Mouse (Mus musculus) embryonic stem cell, embryonic (primary cell): ENCODE data around the gene Shprh.
"Not testable (repeated sequence)": the region's sequence is repeated elsewhere in the genome, so short reads cannot be mapped to it uniquely, and the experiment has no call there.

Source experiments
- CTCF ChIA-PET, 4 experiments: fragments of 300-600 bp in 2 of 4; fragments of 350-600 bp in 2 of 4; sonication (Branson Sonifier 250); formaldehyde crosslinking; loops; one replicate each; lab custom pipeline; 2022; ENCODE audit warnings: inconsistent platforms in 2 of 4; lab: Charles Lee
- POLR2A ChIA-PET, 4 experiments: fragments of 300-600 bp in 2 of 4; fragments of 350-600 bp in 2 of 4; sonication (Branson Sonifier 250); formaldehyde crosslinking; loops; one replicate each; lab custom pipeline; 2022; ENCODE audit warnings: antibody characterized with exemption in 4 of 4, inconsistent platforms in 1 of 4; lab: Charles Lee

The Shprh gene

DNA sequence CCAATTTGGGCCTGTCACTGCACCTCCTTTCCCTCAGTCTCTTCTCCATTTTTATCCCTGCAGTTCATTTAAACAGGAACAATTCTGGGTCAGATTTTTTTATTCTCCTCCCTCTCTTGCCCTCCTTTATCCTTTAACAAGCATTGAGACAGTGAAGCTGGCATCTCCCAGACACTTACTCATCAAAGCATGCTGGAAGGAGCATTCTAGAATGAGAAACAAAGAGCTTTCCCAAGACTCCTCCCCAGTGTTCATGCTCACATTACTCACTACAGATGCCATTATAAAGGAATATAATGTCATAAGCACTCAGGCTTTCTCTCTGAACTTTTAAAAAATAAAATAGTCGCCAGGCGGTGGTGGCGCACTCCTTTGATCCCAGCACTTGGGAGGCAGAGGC, 77.2 kb downstream of the Shprh start:
- CTCF ChIA-PET = interaction anchor here in 2 of 4 experiments (0.6 to 1.4 kb wide), 2 partner anchors 15 to 100 kb away, joined by 3 to 4 read pairs; no protein-coding TSS in a partner anchor

DNA sequence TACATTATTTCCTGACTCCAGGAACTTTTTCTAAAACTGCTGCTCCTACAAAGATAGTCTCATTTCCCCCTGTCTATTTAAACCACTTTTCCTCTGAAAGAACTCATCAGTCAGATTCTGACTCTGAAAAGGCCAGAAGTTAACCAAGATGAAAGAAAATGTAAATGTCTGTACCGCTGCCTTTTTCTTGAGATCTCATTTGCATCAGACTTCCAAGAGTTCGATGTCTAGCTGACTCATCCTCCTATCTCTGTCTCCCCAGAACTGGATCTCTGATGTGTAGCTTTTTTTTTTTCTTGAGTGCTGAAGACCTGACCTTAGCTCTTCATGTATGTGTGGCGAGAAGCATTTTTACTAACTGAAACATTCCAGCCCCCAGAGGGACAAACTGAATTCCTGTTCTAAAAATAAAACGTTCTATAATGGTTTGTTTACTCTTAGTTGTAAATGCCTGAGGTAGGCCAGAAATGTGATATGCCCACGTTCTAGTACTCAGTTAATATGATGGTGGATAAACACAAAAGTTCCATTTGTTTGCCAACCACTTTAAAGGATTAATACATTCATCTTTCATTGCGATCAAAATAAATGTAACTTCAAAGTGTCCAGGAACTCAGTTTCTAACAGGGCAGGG, 80.4 kb downstream of the Shprh start:
- POLR2A ChIA-PET = interaction anchor here in 3 of 4 experiments (0.7 to 4.9 kb wide), 15 partner anchors 10 to 80 kb away, joined by 3 to 22 read pairs (median 4); partner anchors contain the start of gene Shprh (in 1 of the 3)
- CTCF ChIA-PET = no interaction called here

More for the DNA sequence above, 77.2 kb downstream of the Shprh start:
- POLR2A ChIA-PET = interaction anchor here in 2 of 4 experiments (0.6 to 1.6 kb wide), 4 partner anchors 10 to 60 kb away, joined by 3 to 7 read pairs (median 4); no protein-coding TSS in a partner anchor

GRCm38 (mm10) chr10:11233208-11233607, 84.0 kb downstream of the Shprh start:
- ChIA-PET CTCF (no interaction called here), POLR2A (interaction anchor here in 2 of 4 experiments (0.6 to 4.9 kb wide), 3 partner anchors 9 to 47 kb away, joined by 3 to 22 read pairs (median 7); no protein-coding TSS in a partner anchor)

- POLR2A ChIA-PET = interaction anchor here in 3 of 4 experiments (0.9 to 2.6 kb wide), 8 partner anchors 8 to 100 kb away, joined by 3 to 22 read pairs (median 4); partner anchors contain the start of gene Epm2a (in 1 of the 3)
- CTCF ChIA-PET = not testable (repeated sequence)
Observed at GRCm38 (mm10) chr10:11242988-11243387, 93.8 kb downstream of the Shprh start.

- POLR2A ChIA-PET = no interaction called here
- CTCF ChIA-PET = no interaction called here
Observed at GRCm38 (mm10) chr10:11248210-11248609, 99.0 kb downstream of the Shprh start.

- ChIA-PET POLR2A (interaction anchor here in 1 of 4 experiments (1.1 to 1.7 kb wide), 2 partner anchors 8 to 13 kb away, joined by 3 read pairs; no protein-coding TSS in a partner anchor), CTCF (no interaction called here)
Observed at GRCm38 (mm10) chr10:11250247-11250997, 101.2 kb downstream of the Shprh start.

- CTCF ChIA-PET = not testable (repeated sequence)
- POLR2A ChIA-PET = interaction anchor here in 1 of 4 experiments (0.7 to 1.1 kb wide), 2 partner anchors 10 to 287 kb away, joined by 3 read pairs; no protein-coding TSS in a partner anchor
Observed at GRCm38 (mm10) chr10:11253581-11253980, 104.4 kb downstream of the Shprh start.

- POLR2A ChIA-PET = no interaction called here
- CTCF ChIA-PET = no interaction called here
Observed at GRCm38 (mm10) chr10:11260119-11260518, 110.9 kb downstream of the Shprh start.

GRCm38 (mm10) chr10:11262292-11262691, 113.1 kb downstream of the Shprh start:
- POLR2A ChIA-PET = interaction anchor here in 2 of 4 experiments (0.6 to 2.0 kb wide), 5 partner anchors 17 to 26 kb away, joined by 3 to 11 read pairs (median 4); no protein-coding TSS in a partner anchor
- CTCF ChIA-PET = not testable (repeated sequence)

GRCm38 (mm10) chr10:11263795-11264194, 114.6 kb downstream of the Shprh start:
- POLR2A ChIA-PET = interaction anchor here in 3 of 4 experiments (0.6 to 2.6 kb wide), 18 partner anchors 9 to 1854 kb away, joined by 3 to 11 read pairs (median 4); partner anchors contain the start of gene Epm2a (in 1 of the 3)
- CTCF ChIA-PET = not testable (repeated sequence)
